Mouse (Mus musculus): ENCODE measurements around the gene Gm10271.

DNA sequence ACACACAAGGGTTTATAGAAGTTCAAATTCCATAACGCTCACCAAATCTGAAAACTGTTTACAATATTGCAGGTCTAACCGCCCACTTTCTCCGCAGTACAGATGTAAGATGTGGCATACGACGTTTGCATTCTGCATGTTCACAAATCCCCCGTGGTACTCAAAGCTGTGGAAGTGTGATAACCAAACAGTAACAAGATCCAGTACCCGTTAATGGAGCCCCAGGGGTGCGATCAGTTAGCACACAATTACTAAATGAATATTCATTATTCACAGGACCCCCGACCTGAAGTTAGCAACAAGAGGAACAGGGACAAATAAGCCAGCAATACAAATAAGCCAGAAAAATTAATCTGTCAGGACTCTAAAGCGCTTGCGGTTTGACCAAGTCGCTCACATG is 12.4 kb upstream of the Gm10271 start:
- TF ChIP-seq POLR2A (IDR thresholded peaks at IDR 0.05; ENCODE audit: control insufficient read depth, low read depth, low read length) (no peak), CTCF (IDR thresholded peaks at IDR 0.05; ENCODE audit: control insufficient read depth, insufficient read depth, insufficient replicate concordance, low read depth, low read length) (no peak)
